Mouse (Mus musculus) ovary, postnatal 36 days (tissue): ENCODE results near the gene Bglap3.
"Not testable (repeated sequence)": the region's sequence is repeated elsewhere in the genome, so short reads cannot be mapped to it uniquely, and the experiment has no call there.

ENCODE experiments used
- DNase-seq: peaks from one replicate; pipeline ENCODE4 v3.0.0; 2022; ENCODE audit warnings: low spot score, mixed read lengths

Bglap3 gene

GRCm38 (mm10) chr3:88376644-88377043, 4.1 kb upstream of the Bglap3 start:
- DNase-seq, result peak; percentile 1

- DNase-seq, result peak; percentile 24
Observed at GRCm38 (mm10) chr3:88375750-88376626, 3.4 kb upstream of the Bglap3 start.

DNA sequence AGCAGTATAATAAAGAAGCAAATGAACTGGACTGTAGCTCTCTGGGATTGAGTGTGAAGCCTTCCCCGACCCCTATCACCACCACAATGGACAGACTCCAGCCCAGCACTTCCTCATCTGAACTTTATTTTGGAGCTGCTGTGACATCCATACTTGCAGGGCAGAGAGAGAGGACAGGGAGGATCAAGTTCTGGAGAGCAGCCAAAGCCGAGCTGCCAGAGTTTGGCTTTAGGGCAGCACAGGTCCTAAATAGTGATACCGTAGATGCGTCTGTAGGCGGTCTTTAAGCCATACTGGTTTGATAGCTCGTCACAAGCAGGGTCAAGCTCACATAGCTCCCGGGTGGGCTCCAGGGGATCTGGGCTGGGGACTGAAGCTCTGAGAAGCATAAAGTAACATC, 4.0 kb downstream of the Bglap3 start:
- DNase-seq, result peak; percentile 2

DNA sequence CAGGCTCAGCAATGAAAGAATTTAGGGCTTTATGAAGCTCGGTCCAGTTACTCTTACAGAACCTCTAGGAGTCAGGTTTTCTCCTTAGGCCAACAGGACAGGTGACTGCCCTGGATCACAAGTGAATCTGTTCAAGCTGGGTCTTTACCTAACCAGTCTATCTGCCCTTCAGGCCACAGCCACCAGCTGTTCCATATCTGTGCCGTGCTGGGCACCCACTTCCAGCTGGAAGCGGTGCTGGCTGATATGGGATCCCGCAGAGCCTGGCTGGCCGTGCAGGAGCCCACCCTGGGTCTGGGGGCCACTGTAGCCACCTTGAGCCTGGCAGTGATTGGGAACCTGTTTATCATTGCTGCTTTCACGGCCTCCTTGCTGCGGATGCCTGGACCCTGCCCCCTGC, 5.0 kb downstream of the Bglap3 start:
- not testable (repeated sequence) for DNase-seq

- peak; percentile 60 for DNase-seq
Observed at GRCm38 (mm10) chr3:88366830-88367428, 5.6 kb downstream of the Bglap3 start.

- peak; percentile 5 for DNase-seq
Observed at GRCm38 (mm10) chr3:88365705-88366361, 6.7 kb downstream of the Bglap3 start.

GRCm38 (mm10) chr3:88364337-88364736, 8.2 kb downstream of the Bglap3 start, which contains the start of gene Paqr6:
Paqr6 (plus strand) TSS chr3:88364584.
- DNase-seq, result peak; percentile 81

DNA sequence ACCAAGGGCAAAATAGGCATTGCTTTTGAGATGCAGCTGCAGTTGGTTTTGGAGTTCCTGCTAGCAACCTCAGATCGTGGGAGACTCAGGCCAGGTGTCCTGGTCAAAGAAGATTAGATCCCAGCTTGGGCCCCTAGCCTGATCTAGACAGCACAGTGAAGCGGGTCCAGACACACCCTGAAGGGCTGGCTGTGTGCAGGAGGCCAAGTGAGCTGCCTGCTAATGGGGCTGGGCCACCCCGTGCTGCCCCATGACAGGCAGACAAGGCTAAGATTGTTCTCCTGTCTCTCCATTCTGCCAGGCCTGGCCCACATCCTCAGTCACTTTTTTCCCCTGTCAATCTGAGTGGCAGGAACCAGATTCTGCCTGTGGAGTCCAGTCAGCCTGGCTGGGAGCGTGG, 8.8 kb downstream of the Bglap3 start:
- no peak for DNase-seq

- no peak for DNase-seq
Observed at GRCm38 (mm10) chr3:88361612-88362313, 10.8 kb downstream of the Bglap3 start.

- no peak for DNase-seq
Observed at GRCm38 (mm10) chr3:88361096-88361495, 11.4 kb downstream of the Bglap3 start.

GRCm38 (mm10) chr3:88359989-88360388, 12.6 kb downstream of the Bglap3 start:
- DNase-seq, result no peak

GRCm38 (mm10) chr3:88359584-88359983, 13.0 kb downstream of the Bglap3 start:
- DNase-seq, result no peak

GRCm38 (mm10) chr3:88354396-88355165, 18.0 kb downstream of the Bglap3 start:
- DNase-seq, result no peak

DNA sequence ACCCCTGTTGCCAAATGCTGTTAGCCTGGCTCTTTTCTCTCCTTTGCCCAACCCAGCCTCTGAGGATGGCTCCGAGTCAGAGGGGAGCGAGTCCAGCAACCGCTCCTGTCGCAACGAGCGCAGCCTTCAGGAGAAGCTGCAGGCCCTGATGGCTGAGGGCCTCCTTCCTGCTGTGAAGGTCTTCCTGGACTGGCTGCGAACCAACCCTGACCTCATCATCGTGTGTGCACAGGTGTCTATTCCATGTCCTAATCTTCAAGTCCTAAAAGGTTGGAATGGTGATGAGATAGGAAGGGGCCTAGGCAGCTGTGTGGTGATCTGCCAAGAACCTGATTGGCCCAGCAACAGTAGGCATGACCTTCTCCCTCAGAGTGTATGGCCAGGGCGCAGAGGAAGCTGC, 19.6 kb downstream of the Bglap3 start:
- DNase-seq, result no peak

DNA sequence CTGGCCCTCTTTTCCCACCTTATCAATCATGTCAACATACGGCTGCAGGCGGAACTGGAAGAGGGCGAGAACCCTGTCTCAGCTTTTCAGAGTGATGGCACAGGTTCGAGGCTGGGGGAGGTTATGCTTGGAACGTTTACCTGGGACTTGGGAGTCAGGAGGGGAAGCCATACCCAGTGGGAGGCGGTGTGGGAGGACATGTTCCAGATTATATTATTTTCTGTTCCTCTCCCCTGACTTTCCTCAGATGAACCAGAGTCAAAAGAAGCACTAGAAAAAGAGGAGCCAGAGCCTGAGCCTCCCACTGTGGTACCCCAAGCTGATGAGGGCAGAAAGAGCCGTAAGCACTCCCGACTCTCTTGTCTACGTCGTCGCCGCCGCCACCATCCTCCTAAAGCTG, 21.8 kb downstream of the Bglap3 start:
- DNase-seq, result no peak

DNA sequence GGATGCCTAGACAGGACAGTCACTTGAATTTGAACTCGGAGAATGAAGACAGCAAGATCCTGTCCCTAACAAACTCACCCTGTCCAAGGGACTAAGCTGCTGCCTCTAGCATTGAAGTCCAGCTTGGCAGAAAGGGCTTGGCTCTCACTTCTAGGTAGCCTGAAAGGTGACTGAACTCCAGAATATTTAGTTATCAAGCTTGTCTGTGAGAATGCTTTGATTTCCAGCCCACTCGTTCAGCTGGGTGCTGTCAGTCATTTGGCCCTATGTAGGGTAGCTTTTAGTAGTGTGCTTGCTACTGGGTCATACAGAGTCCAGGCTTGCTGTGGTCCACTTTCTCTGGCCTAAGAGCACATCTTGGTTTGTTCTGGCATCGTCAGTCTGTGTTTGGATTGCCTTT, 33.5 kb downstream of the Bglap3 start:
- no peak for DNase-seq

- DNase-seq, result no peak
Observed at GRCm38 (mm10) chr3:88338316-88338715, 34.2 kb downstream of the Bglap3 start.

- DNase-seq, result no peak
Observed at GRCm38 (mm10) chr3:88337367-88338020, 35.0 kb downstream of the Bglap3 start.

DNA sequence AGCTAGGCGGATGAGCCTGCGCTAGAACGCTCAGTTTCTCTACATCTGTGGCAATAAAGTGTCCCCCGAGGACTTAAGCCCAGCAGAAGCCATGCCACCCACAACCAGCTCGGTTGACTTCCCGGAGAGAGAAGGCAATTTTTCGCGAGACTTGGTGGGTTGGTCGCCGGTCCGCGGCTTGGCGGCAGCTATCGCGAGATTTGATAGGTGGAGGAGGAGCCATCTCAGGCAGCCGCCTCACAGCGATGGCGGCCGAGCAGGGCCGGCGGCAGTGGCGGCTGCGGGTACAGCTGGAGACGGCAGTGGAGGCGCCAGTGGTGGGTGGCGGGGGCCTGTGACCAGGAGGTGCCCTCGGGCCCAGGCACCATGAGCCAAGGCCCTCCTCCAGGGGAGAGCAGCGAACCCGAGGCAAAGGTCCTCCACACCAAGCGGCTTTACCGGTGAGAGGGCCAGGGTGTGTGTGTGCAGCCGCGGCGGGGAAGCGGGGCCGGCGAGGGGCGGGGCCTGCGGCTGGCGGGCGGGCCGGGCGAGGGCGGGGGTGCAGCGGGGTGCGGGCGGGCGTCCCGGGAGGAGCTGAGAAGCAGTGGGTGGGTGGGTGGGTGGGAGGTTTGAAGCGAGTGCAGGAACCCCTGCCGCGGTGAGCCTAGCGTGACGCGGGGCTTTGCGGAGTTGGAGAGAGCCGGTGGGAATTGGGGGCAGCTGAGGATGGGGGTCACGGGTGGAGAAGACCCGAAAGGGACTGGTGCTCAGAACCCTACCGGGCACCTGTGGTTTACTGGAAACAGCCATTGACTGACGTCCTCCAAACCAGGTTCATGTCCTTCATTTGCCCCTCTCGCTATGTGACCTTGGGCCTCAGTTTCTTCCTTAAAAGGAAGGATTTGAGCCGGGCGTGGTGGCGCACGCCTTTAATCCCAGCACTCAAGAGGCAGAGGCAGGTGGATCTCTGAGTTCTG, 36.2 kb downstream of the Bglap3 start, which contains the start of the genes Tmem79 and Smg5:
Gene Tmem79 (minus strand): TSS at position 91 of the 956 bp plus-strand sequence.
Gene Smg5 (plus strand): TSS at position 203 of the 956 bp plus-strand sequence.
- DNase-seq, result peak; percentile 96
